Mouse (Mus musculus) stomach, embryonic 15.5 days (tissue): ENCODE measurements around the gene Dgke. TPM values are rescaled to one million over a fixed set of nuclear protein-coding genes. Genes with fewer than 3 reads are reported as not detected.

ENCODE experiments used
- polyA plus RNA-seq: library from polyadenylated mRNA; unstranded; fragments of >200 nt; fragmentation: Nextera tagmentation; extraction: Ambion mirVana; gene quantifications from 2 replicates; pipeline ENCODE4 v1.2.1, GENCODE M21; 2015

The Dgke gene
- polyA plus RNA-seq, 1 experiment from 2014 or later, result 4.0 TPM

Other genes starting within 250 kb of the Dgke start
- gene Akap1, start 202.3 kb downstream of the Dgke start, polyA plus RNA-seq, result 23.5 and 24.6 TPM in 2 replicates
- gene Scpep1, start 111.4 kb downstream of the Dgke start, polyA plus RNA-seq, result 74.5 and 85.0 TPM in 2 replicates
- gene Elobl, start 99.9 kb downstream of the Dgke start, polyA plus RNA-seq, result not detected in 2 replicates
- gene Coil, start 96.6 kb downstream of the Dgke start, polyA plus RNA-seq, result 14.4 and 15.7 TPM in 2 replicates
- 28.4 and 29.6 TPM in 2 replicates for gene Trim25, start 67.5 kb downstream of the Dgke start, polyA plus RNA-seq
- gene Gm525, start 7.0 kb upstream of the Dgke start, polyA plus RNA-seq, result 1.7 and 2.1 TPM in 2 replicates
- gene Nog, start 235.5 kb upstream of the Dgke start, polyA plus RNA-seq, result 1.7 and 2.4 TPM in 2 replicates